Mouse (Mus musculus): ENCODE data around the gene Peak1.

- TF ChIP-seq CTCF (IDR thresholded peaks at IDR 0.05; ENCODE audit: extremely low read depth, insufficient read depth, insufficient read length, insufficient replicate concordance) = no peak
- TF ChIP-seq POLR2A (IDR thresholded peaks at IDR 0.05; ENCODE audit: low read depth, low read length) = no peak
Measured at GRCm38 (mm10) chr9:56374401-56374800, 43.5 kb downstream of the Peak1 start.
